Mouse (Mus musculus) erythroblast, embryonic 14.5 days (primary cell): Measurements from ENCODE around the gene Cep128. TPM values are rescaled to one million over a fixed set of nuclear protein-coding genes. Genes with fewer than 3 reads are reported as not detected.

Experiments used
- H3K27me3 ChIP-seq: 2 replicates; pipeline ENCODE4 v1.6.1; 2012; ENCODE audit warnings: inconsistent platforms; ENCODE audit not compliant: control insufficient read depth
- H3K36me3 ChIP-seq: 2 replicates; pipeline ENCODE4 v1.6.1; 2012; ENCODE audit warnings: mild to moderate bottlenecking, inconsistent platforms; ENCODE audit not compliant: control insufficient read depth
- H3K4me1 ChIP-seq: 2 replicates; pipeline ENCODE4 v1.6.1; 2012; ENCODE audit warnings: inconsistent platforms; ENCODE audit not compliant: control insufficient read depth
- H3K4me3 ChIP-seq: replicated peaks from 2 replicates; pipeline ENCODE3; 2012; ENCODE audit warnings: moderate library complexity, mild to moderate bottlenecking, inconsistent platforms
- H3K9me3 ChIP-seq: 2 replicates; pipeline ENCODE4 v1.6.1; 2012; ENCODE audit warnings: low read length, inconsistent platforms, mixed read lengths; ENCODE audit not compliant: control insufficient read depth
- GATA1 ChIP-seq: IDR thresholded peaks from 2 replicates; pipeline ENCODE4 v1.6.1; 2012; ENCODE audit warnings: low read length, inconsistent platforms, mixed read lengths
- TAL1 ChIP-seq: IDR thresholded peaks from 3 replicates; pipeline ENCODE4 v1.6.1; 2012; ENCODE audit warnings: low read length, inconsistent platforms, mixed read lengths
- polyA plus RNA-seq: library from polyadenylated mRNA; stranded (reverse); fragments of >175 nt; gene quantifications from 2 replicates; pipeline ENCODE4 v1.2.3, GENCODE M21; 2012

Cep128 gene
- polyA plus RNA-seq, 1 experiment, result 1.4 TPM

DNA sequence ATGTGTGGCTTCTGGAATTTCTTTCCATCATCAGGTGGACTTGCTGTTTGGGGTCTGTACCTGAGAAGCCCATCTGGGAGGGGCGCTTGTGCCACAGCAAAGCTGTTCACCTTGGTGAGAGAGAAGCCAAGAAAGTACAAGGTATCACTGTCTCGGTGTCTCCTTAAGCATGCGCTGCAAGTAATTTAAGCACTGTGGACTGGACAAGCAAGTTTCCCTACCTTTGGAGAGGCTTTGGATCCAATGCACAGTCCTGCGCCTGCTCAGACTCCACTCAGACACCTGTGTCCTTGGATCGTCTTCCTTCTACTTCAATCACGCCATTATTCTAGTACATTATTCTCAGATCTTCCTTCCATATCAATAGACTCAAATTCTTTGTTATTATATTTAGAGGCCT, 288.0 kb downstream of the Cep128 start:
- no peak for TF ChIP-seq GATA1
- no peak for TF ChIP-seq TAL1
- no peaks in the 10 kb centered on the region for H3K4me1 ChIP-seq
- no peaks in the 10 kb centered on the region for H3K9me3 ChIP-seq
- H3K27me3 ChIP-seq, result no peaks in the 10 kb centered on the region
- H3K36me3 ChIP-seq, result no peaks in the 10 kb centered on the region
- no peak overlapping the region for H3K4me3 ChIP-seq

DNA sequence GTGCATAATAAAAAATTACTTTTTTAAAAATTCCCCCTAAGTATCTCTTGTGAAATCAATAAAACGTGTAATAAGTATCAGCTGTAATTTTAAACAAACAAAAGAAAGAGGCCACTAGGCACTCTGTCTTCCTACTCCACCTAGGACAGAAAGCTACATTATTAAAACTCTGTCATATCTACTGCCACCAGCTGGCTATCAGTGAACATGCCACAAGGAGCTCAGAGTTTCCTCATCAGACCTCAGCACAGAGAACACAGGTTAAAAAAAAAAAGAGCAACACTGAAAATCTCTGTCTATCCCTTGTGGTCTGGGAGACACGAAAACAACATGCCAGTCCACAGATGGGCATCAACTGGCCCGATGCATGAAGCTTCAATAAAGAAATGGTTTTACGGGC, 295.9 kb downstream of the Cep128 start:
- Histone ChIP-seq H3K27me3 (no peaks in the 10 kb centered on the region), H3K36me3 (no peaks in the 10 kb centered on the region), H3K4me1 (no peaks in the 10 kb centered on the region), H3K4me3 (no peak overlapping the region), H3K9me3 (no peaks in the 10 kb centered on the region)
- no peak for TF ChIP-seq TAL1

DNA sequence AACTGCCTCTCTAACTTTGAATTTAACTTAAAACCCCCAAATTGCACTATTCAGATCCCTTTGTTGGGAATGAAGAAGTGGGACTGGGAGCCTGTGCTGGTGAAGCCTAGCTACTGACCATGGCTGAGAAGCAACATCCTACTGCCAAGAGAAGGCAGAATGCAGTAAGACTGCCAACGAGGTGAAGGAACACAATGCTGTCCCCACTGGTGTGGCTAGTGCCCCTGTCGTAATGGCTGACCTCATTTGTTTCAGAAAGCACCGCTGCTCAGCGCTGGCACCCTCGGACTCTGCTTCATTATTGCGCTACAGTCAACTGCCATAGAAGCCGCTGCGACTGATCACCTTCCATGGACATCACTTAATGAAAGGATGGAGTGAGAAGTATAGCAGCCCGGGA, 298.2 kb downstream of the Cep128 start:
- Histone ChIP-seq H3K4me3 (no peak overlapping the region), H3K4me1 (no peaks in the 10 kb centered on the region), H3K9me3 (no peaks in the 10 kb centered on the region), H3K36me3 (peaks cover 4% of the 10 kb centered on the region; the same call in 1 of the 2 replicates), H3K27me3 (no peaks in the 10 kb centered on the region)
- TF ChIP-seq GATA1, result no peak
- TF ChIP-seq TAL1, result no peak

DNA sequence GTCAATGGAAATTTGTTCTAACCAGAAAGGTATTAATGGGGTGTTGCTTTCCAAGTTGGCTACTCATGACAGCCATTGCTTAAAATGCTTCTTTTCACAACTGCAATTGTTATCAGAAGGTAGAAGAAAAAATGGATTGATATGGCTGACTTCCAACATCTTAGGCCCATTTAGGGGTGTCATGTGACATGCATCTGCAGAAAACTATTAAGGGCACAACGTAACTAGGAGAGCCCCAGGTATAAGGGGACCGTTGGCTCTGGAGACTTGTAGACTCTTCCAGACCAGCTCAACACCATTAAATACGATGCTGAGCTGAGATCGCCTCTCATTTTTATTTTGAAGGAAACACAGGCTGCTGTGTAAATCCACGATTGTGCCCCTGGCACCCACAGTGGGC, 308.6 kb downstream of the Cep128 start:
- Histone ChIP-seq H3K4me3 (no peak overlapping the region), H3K9me3 (no peaks in the 10 kb centered on the region), H3K27me3 (no peaks in the 10 kb centered on the region), H3K4me1 (no peaks in the 10 kb centered on the region), H3K36me3 (no peaks in the 10 kb centered on the region)
- TF ChIP-seq TAL1 (no peak), GATA1 (no peak)

DNA sequence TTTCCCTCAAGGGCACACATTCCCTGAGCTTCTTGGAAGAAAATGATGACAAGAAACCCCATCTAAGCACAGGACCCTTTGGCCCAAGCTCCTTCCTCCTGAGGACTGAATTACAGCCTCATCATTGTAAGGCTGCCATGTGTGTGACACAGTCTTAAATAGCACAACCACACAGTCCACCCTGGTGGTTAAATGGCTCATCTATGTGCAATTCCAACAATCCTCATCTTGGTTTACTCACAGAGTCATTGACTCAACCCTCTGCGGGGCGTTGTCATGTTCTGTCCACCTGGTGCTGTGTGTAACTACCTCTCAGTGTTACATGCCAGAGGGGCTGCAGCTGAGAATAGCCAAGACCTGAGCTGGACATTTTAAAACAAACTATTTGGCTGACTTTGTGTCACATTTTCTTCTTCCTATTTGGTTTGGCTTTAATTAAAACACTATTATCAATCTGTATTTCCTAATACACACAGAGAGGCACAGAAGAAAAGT, 313.6 kb downstream of the Cep128 start:
- TF ChIP-seq TAL1, result no peak
- TF ChIP-seq GATA1, result no peak
- Histone ChIP-seq H3K36me3 (no peaks in the 10 kb centered on the region), H3K4me3 (no peak overlapping the region), H3K27me3 (no peaks in the 10 kb centered on the region), H3K9me3 (no peaks in the 10 kb centered on the region), H3K4me1 (no peaks in the 10 kb centered on the region)

DNA sequence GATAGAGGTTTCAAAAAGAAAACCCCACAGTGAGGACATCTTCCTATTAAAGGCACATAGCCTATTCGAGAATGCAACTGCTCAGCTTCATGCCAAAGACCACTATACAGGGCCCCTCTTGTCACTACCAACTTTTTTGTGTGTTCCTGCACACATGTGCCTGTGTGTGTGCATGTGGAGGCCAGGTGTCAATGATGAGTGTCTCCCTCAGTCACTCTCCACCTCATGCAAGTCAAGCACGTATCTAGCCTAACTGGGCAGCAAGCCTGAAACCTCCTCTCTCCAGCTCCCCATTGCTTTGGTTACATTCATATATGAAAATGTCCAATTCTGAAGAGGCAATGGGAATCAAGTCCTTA, 317.1 kb downstream of the Cep128 start:
- TF ChIP-seq GATA1 (no peak), TAL1 (no peak)
- no peaks in the 10 kb centered on the region for H3K9me3 ChIP-seq

DNA sequence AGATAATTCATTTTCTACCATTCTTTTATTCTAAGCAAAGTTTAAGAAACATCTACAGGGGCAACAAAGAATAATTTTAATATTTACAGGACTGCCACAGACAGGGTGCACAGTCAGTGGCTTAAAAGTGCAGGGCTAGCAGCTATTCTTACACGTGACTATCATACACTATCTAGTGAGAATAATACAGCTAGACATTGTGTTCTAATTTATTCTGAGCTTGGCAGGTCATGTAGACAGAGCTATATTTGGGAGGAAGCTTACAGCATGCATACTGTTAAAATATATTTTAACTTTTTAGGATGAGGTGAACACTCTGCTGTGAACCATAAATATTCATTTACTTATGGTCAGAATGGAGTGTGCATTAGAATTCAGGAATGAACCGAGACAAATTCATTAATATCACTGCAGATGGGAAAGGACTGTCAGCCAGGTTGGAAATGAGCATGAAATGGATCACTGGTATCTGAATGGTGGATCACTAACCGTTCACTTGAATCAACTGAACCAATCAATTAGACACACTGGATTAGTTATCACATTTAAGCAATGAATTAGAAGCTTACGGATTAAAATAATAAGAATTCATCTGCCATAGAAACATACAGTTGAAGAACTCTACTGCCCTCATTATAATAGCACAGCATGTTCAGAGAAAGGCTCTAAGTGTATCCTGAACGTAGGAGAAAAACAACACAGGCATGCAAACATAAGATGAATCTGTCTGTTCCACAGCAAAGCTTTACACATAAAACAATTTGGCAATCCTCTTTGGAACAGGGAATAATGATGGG, 317.7 kb downstream of the Cep128 start:
- Histone ChIP-seq H3K27me3 (no peaks in the 10 kb centered on the region), H3K4me3 (no peak overlapping the region), H3K9me3 (no peaks in the 10 kb centered on the region), H3K36me3 (no peaks in the 10 kb centered on the region; the same call in 1 of the 2 replicates), H3K4me1 (no peaks in the 10 kb centered on the region)
- TF ChIP-seq TAL1 (no peak), GATA1 (no peak)

More for the DNA sequence above, 317.1 kb downstream of the Cep128 start:
- Histone ChIP-seq H3K4me3 (no peak overlapping the region), H3K36me3 (no peaks in the 10 kb centered on the region; the same call in 1 of the 2 replicates), H3K4me1 (no peaks in the 10 kb centered on the region), H3K27me3 (no peaks in the 10 kb centered on the region)

DNA sequence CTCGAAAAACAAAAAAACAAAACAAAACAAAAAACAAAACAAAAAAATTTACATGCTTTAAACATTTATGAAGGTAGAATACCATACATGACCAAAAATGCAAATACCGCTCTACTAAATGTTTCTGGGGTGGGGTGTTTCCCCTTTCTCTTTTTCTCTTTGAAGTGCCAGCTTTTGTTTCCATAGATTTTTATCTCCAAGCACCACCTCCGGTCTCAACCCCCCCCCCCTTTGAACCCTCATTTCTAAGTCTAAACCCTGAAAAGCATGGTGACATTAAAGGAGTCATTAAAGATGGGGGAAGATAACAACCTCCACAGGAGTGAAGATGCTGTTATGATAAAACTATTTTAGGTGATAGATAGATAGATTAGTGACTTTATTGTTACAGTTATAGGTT, 318.8 kb downstream of the Cep128 start:
- H3K36me3 ChIP-seq, result no peaks in the 10 kb centered on the region; the same call in 1 of the 2 replicates
- H3K27me3 ChIP-seq, result no peaks in the 10 kb centered on the region
- no peak overlapping the region for H3K4me3 ChIP-seq
- no peaks in the 10 kb centered on the region for H3K4me1 ChIP-seq
- TF ChIP-seq TAL1 (no peak), GATA1 (no peak)
- H3K9me3 ChIP-seq, result no peaks in the 10 kb centered on the region

DNA sequence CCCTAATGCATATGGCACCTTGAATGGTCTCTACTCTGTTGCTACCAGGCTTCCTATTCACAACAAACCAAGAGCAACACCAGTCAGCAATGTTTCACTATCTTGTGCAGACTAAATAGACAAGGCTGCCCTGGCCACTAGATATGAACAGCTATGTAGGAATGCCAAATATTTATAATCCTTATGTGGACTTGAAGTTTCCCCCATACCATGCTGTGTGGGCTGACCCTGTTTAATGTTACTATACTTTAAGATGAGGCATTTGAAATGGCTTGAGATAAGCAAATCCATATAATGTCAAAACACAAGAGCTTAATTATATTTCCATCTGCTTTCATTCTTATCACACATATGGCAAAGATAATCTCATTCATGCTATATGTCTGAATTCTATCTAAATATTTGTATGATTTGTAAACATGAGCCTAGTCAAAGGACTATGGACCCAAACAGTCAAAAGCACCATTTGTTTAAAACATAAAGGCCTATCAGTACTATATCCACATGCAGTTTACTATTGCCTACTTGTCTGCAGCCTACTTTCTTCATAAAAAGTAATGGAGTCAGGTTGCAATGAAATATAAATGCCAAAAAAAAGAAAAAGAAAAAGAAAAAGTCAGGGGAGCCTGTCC, 319.7 kb downstream of the Cep128 start:
- no peak for TF ChIP-seq GATA1
- TF ChIP-seq TAL1, result no peak
- Histone ChIP-seq H3K36me3 (no peaks in the 10 kb centered on the region; the same call in 1 of the 2 replicates), H3K4me3 (no peak overlapping the region), H3K27me3 (no peaks in the 10 kb centered on the region), H3K9me3 (no peaks in the 10 kb centered on the region), H3K4me1 (no peaks in the 10 kb centered on the region)
